In genomic region chr2:169300411-169300810, GRCm38 (mm10) we compare ENCODE assay signal across 10 mouse cellular contexts.
DNase-seq lines count a peak whose midpoint lies in the region; ATAC-seq lines count a peak whose summit lies in the region.
"Had no signal": no experiment of that assay in that cellular context is flagged by ENCODE, and none has a peak within 500 bp of the region (broad histone marks: within the 10 kb centered on the region; RNA-seq: fewer than 3 reads in every experiment).

No protein-coding gene starts in this region.

- no peak for ATAC-seq in granulocyte monocyte progenitor cell, adult 5-6 weeks (replicated peaks; ENCODE audit: poor library complexity, severe bottlenecking)
- ATAC-seq: intestine, postnatal 0 days had no signal

- peak; percentile 53 for DNase-seq in layer of hippocampus, adult 11-12 months (ENCODE audit: low spot score)
- DNase-seq in layer of hippocampus, adult 9-10 months (ENCODE audit: low spot score): no peak
- DNase-seq in frontal cortex, postnatal 10 days (ENCODE audit: low spot score in 2 of 2): peak; percentile 22 to 25
- peak; percentile 21 for DNase-seq in layer of hippocampus, postnatal 25 days (ENCODE audit: extremely low spot score in 1 of 2, low spot score in 1 of 2)
- DNase-seq in right cerebral cortex, postnatal 10 days (ENCODE audit: low spot score in 2 of 2): peak; percentile 77 to 90
- no peak for DNase-seq in urinary bladder, adult 18-20 months (ENCODE audit: low spot score in 2 of 2)
- DNase-seq in cerebellum, postnatal 25 days: no peak
- DNase-seq: lung, postnatal 4 days had no signal

Comparison
In these comparisons a context has a peak if more than half of its experiments do, and no peak if none do; other contexts are left out.
1. DNase-seq: peak in layer of hippocampus, adult 11-12 months (single experiment), frontal cortex, postnatal 10 days (2 of 2), layer of hippocampus, postnatal 25 days (2 of 2) and right cerebral cortex, postnatal 10 days (2 of 2); none in layer of hippocampus, adult 9-10 months (single experiment), urinary bladder, adult 18-20 months (0 of 2) and cerebellum, postnatal 25 days (0 of 2).